Mouse (Mus musculus) heart, adult 2 months (tissue): ENCODE measurements around the gene Pi4k2a.

Experiments used
- CTCF ChIP-seq: fragments of 200-600 bp; IDR thresholded peaks from 2 replicates; pipeline ENCODE4 v1.8.1; 2022; ENCODE audit warnings: antibody characterized with exemption, mild to moderate bottlenecking, moderate library complexity
- POLR2A ChIP-seq: fragments of 200-500 bp; IDR thresholded peaks from 2 replicates; pipeline ENCODE4 v1.6.1; 2011; ENCODE audit warnings: mild to moderate bottlenecking, low read depth, low read length, control low read depth; ENCODE audit not compliant: insufficient read depth

GRCm38 (mm10) chr19:42128787-42129508 lies 38.7 kb downstream of the Pi4k2a start, which contains the start of gene Avpi1:
- peak; percentile 71 for TF ChIP-seq POLR2A
- no peak for TF ChIP-seq CTCF
